Mouse (Mus musculus): Measurements from ENCODE around the gene Erc2.
A peak's percentile ranks its signal among the peaks of the same experiment; 100 is the strongest.

The Erc2 gene

GRCm38 (mm10) chr14:28441240-28441967, 819.2 kb downstream of the Erc2 start:
- peak; percentile 61 for DNase-seq (ENCODE audit: low read depth, low spot score)

DNA sequence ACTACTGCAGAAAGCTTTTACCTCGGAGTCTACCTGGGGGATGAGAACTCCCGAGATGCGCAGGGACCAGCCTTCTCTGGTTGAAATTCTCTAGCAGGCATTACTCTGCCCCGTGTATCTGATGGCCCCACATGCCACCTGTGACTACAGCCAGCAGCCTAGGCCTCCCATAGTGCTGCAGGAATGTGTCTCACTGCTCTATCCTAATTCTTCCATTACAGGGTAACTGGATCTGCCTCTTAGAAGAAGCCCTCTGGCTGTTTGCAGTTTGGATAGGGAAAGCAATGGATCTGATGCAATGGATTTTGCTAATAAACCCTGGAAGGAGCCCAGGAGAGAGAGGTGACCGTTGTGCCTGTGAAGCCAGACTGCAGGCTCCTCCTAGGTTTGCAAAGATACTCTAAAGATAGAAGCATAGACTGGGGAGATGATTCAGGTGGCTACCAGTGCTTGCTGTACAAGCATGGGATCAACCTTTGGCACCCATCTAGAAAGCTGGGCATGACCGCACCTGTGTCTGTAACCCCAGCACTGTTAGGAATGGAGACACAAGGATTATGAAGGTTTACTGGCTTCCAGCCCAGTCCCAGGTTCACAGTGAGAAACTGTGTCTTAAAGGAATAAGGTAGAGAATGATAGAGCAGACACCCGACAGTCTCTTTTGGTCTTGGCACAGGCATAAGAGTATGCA, 821.2 kb downstream of the Erc2 start:
- DNase-seq (ENCODE audit: low read depth, low spot score), result no peak

DNA sequence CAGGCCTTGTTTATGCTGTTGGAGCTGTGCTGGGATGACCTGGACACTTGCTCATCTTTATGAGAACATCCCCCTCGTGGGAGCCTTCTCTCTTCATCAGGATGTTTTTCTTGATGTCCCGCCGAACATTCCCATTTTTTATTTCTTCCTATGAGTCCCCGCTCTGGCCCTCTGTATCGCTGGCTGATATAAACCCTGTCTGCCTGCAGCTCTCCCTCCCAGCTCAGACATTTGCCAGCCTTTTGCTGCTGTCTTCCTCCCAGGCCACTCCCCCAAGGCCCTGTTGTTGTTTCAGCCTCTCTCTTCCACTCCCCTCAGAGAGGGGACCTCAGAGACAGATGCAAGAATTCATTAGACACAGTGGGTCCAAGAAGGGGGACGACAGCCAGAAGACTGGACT, 823.5 kb downstream of the Erc2 start:
- DNase-seq (ENCODE audit: low read depth, low spot score), result no peak

GRCm38 (mm10) chr14:28451771-28452170, 829.5 kb downstream of the Erc2 start:
- DNase-seq (ENCODE audit: low read depth, low spot score), result peak; percentile 29

GRCm38 (mm10) chr14:28456372-28457076, 834.3 kb downstream of the Erc2 start:
- no peak for DNase-seq (ENCODE audit: low read depth, low spot score)

DNA sequence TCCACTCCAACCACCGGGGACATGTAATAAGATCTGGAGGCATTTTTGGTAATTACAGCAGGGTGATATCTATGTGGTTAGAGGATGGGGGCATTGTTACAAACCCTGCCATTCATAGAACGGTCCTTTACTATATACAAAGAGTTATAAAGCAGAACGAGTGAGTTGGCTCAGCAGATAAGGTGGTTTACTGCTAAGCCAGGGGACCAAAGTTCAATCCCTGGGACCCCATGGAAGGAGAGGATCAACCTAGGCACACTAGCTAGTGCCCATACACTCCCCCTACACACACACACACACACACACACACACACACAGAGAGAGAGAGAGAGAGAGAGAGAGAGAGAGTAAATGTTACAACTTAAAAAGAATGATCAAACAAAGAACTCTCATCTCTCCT, 835.2 kb downstream of the Erc2 start:
- DNase-seq (ENCODE audit: low read depth, low spot score), result no peak

DNA sequence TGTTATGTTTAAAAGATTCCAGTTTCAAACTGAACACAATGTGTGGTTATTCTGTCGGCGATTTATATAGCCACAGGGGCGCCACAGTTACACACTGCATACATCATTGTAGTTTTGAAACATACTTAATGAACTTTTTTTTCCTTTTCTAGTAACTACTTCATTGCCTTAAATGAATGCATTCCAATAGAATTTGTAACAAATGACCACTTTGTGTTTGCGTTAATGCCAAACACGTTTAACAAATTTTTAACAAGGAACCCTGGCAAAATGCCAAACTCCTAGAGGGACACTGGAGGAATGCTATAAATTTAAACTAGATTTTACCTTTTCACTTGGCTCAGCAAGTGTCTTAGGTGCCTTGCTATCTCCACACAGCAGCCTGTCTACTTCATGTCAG, 845.7 kb downstream of the Erc2 start:
- peak; percentile 46 for DNase-seq (ENCODE audit: low read depth, low spot score)

DNA sequence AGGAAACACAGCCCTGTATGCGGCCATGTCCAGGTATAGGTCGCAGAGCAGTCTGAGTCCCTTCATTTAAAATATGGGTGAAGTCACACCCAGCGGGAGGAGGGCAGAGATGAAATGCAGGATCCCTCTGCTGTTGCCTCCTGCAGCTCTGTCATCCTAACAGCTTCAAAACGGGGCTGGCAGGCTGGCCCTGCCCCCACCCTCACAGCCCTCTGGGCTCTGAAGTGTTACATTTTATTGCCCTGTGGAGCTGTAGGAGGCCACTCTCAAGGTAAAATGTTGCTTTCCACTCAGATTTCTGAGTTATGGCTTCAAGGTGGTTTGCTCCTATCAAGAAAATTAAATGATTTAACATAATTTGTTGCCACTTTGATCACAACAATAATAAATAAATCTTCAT, 847.5 kb downstream of the Erc2 start:
- peak; percentile 66 for DNase-seq (ENCODE audit: low read depth, low spot score)

DNA sequence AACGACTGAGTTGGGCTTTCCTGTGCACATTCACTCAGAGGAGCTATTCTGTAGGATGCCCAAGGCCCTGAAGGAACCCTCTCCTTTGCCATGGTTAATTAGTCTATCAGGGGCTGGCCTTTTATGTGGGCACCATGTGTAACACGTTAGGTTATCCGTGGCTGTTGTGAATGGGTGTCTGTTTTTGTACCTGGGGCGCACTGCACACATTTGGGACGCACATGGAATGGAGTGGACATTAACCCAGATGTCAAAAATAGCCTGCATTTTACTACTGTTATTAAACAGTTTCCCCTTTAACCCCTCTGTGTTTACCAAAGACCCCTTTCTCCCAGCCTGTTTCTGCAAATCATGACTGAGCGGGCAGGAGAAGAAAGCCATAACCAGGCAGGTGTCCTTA, 848.0 kb downstream of the Erc2 start:
- no peak for DNase-seq (ENCODE audit: low read depth, low spot score)

- DNase-seq (ENCODE audit: low read depth, low spot score), result peak; percentile 49
Measured at GRCm38 (mm10) chr14:28475012-28475411, 852.8 kb downstream of the Erc2 start.

GRCm38 (mm10) chr14:28475421-28475820, 853.2 kb downstream of the Erc2 start:
- no peak for DNase-seq (ENCODE audit: low read depth, low spot score)

GRCm38 (mm10) chr14:28476746-28477145, 854.5 kb downstream of the Erc2 start:
- no peak for DNase-seq (ENCODE audit: low read depth, low spot score)

DNA sequence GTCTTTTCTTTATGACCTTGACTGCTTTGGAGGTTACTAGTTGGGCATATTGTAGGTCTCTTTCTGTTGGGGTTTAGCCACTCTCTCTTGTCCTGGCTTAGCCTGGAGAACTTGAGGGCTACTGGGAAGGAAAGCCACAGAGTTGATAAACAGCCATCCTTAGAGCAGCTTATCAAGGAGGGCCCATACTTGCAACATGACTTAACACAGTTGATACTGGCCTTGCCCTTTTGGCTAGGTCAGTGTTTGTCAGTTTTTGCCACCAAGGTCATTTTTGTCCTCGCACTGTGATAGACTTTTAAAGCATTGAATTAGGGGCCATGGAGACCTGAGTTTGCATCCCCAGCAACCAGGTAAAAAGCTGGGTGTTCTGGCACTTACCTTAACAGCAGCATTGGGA, 858.6 kb downstream of the Erc2 start:
- no peak for DNase-seq (ENCODE audit: low read depth, low spot score)

GRCm38 (mm10) chr14:28493806-28494205, 871.6 kb downstream of the Erc2 start:
- DNase-seq (ENCODE audit: low read depth, low spot score), result no peak

GRCm38 (mm10) chr14:28494273-28494672, 872.0 kb downstream of the Erc2 start:
- DNase-seq (ENCODE audit: low read depth, low spot score), result no peak

GRCm38 (mm10) chr14:28501216-28501878, 879.1 kb downstream of the Erc2 start:
- DNase-seq (ENCODE audit: low read depth, low spot score), result peak; percentile 41

DNA sequence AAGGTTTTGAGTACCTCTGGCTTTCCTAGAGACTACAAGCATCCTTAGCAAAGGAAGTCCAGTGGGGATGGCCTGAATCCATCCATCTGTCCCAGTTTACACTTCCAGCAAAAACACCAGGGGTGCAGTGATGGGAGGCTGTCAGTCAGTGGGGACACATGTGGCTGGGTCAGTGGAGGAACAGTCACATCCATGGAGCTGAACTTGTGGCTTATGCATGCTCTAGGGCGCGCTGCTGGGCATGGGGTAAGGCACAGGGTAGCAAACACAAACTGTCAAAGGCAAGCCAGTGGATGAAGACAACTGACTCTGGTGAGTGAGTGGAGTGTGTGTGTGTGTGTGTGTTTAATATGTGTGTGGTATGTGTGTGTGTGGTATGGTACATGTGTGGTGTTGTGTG, 881.0 kb downstream of the Erc2 start:
- DNase-seq (ENCODE audit: low read depth, low spot score), result no peak

- DNase-seq (ENCODE audit: low read depth, low spot score), result peak; percentile 73
Measured at GRCm38 (mm10) chr14:28504101-28505050, 882.1 kb downstream of the Erc2 start, which contains the start of gene Wnt5a. TSS of gene Wnt5a (plus strand) at chr14:28504750.

- DNase-seq (ENCODE audit: low read depth, low spot score), result peak; percentile 67
Measured at GRCm38 (mm10) chr14:28505051-28505585, 882.9 kb downstream of the Erc2 start.

DNA sequence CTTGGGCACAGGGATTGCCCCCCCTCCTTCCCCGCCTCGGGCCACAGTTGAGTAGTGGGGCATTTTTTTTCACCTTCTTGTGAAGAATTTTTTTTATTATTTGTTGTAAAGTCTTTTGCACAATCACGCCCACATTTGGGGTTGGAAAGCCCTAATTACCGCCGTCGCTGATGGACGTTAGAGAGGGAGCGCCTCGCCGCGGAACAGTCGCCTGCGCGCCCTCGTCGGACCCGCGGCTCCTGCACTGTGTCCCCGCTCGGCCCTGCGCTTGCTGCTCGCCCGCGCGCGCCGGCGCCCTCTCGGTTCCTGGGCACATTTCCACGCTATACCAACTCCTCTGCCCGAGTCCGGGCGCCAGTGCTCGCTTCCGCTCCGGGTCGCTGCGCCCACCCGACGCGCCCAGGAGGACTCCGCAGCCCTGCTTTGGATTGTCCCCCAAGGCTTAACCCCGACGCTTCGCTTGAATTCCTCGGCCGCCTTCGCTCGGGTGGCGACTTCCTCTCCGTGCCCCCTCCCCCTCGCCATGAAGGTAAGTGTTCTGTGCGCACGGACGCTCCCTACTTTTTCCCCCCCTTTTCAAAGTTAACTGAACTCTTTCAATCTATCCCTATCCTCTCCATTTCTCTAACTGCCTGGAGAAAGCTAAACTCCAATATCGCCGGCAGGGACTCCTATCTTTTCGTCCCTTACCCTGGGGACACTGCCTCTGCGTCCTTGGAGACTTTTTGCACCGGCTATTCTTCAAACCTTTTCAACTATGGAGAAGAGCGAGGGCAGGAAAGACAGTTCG, 883.6 kb downstream of the Erc2 start:
- no peak for DNase-seq (ENCODE audit: low read depth, low spot score)
